Mouse (Mus musculus) kidney, adult 11 months (tissue): ENCODE data around the gene 4933415A04Rik.

ENCODE experiments used
- DNase-seq: peaks from one replicate; pipeline ENCODE4 v3.0.0; 2022

The 4933415A04Rik gene

DNA sequence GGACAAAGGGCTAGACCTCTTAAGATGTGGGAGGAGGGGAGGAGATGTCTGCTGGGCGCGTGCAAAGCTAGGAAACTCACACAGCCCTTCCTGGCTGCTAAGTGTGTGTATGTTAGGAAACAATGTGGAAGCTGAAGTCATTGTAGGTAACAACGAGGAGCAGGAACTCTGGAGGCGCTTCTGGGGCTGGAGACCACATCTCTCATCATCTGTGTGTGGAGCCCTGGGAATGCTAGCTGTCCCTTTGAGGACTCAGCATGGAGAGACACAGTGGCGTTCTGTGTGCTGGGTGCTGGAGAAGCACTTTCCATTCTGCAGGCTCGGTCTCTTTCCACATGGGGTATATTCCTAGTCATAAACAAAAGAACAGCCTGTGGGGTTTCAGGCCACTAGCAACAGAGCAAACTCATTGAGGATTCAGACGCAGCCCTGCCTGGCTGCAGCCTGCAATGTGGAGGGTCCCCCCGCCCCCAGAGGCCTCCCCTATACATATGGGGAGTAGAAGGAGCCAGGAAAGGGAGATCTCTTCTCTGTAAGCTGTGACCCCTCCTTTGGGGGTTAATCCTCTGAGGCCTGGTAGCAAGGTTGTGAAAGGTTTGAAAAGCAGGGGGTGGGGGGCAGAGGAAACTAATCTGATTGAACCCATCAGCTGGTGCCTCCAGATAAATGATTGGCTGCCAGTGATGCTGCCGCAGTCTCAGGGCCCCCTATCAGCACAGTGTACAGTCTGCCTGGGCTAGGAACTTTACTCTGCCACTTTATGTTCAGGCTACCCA lies 11.3 kb upstream of the 4933415A04Rik start:
- no peak for DNase-seq

- DNase-seq, result no peak
Measured at GRCm38 (mm10) chr11:43577713-43578478, 8.9 kb upstream of the 4933415A04Rik start.

DNA sequence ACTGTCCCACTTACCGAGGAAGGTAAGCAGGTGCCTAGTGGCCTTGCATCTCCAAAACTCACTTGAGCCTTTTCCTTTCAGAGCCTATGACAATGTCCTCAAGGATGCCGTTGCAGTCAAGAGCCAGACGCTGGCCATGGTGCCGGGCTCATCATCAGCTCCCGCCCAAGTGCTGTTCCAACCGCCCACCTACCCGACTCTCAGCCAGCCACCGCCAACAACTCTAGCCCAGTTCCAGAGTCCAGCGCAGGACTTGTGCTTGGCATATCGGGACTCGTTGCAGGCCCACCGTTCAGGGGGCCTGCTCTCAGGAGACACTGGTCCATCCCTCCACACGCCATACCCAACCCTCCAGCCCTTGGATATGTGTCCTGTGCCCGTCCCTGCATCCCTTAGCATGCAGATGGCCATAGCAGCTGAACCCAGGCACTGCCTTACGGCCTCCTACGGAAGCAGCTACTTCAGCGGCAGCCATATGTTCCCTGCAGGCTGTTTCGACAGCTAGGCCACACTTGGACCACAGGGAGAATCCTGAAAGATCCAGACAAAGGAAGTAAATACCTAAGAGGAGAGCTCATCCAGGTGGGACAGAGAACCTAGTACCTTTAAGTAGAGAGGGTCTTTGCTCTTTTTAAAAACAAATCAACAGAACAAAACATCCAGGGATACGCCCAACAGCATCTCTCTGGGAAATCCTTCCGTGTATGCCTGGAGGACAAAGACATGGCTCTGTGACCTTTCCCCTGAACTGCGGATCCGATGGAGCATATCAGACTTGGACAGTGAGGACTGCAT lies 1.4 kb upstream of the 4933415A04Rik start:
- no peak for DNase-seq

GRCm38 (mm10) chr11:43589530-43590072 lies 2.8 kb downstream of the 4933415A04Rik start:
- no peak for DNase-seq

GRCm38 (mm10) chr11:43601440-43601839 lies 14.6 kb downstream of the 4933415A04Rik start, which contains the start of gene Fabp6:
Gene Fabp6, minus strand, starts transcription at chr11:43601540.
- DNase-seq, result no peak

DNA sequence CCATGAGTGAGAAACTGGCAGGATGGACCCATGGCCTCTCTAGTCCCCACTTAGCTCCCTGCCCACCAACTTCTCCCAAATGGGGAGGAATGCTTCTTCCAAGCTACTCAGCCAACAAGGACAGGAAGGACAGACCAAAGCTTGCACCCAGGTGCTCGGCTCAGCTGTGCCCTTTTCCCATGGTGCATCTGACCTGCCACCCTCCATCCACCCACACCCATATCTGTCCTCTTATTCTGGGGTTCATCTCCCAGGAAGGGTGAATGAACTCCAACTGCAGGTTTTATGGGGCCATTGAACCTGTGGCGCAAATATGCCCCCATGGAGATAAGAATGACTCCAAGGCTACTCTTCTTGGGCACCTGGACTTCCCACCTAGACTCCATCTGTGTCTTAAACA lies 17.4 kb downstream of the 4933415A04Rik start:
- DNase-seq, result no peak

DNA sequence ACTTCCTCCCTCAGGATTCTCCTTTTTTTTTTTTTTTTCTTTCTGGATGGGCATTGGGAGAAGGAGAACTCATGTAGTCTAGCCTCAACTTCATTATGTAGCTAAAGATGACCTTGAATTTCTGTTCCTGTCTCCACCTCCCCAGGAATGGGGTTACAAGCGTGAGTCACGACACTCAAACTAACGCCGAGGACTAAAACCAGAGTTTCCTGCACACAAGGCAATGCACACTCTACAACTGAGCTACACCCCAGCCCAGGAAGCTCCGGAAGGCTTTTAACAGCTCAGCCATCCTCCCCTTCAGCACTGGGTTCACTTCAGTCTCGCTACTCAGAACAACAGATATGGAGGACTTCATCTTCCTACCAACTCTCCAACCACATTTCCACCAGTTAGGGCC lies 18.1 kb downstream of the 4933415A04Rik start:
- no peak for DNase-seq

- DNase-seq, result no peak
Measured at GRCm38 (mm10) chr11:43605859-43606258, 19.0 kb downstream of the 4933415A04Rik start.

GRCm38 (mm10) chr11:43608440-43608839 lies 21.6 kb downstream of the 4933415A04Rik start:
- no peak for DNase-seq

DNA sequence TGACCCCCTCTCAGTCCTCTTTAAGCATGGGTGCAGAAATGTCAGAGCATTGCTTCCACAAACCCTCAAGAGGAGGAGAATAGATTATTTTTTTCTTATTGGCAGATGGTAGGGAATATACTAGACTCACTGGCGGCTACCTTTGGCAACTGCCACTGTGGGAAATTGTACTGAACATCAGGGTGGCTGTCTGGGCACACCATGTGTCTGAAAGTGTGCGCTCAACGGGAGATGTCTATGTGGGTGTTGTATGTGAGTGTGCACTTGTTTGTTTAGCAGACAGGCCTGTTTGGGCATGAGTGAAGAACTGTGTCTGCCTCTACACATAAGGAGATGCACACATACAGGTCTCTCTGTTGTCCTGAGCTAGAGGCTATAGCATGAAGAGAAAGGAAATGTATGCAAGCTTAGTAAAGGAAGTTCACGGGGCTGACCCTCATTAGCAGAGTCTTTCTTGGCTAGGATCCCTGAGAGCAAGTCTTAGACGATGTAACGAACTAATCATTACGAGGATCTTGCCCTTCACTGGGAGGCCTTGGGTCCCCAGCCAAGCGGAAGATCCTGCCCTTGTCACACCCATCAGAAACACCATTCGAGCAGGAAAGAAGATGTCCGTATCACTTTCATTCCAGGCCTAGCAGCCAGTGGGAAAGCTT lies 23.3 kb downstream of the 4933415A04Rik start:
- DNase-seq, result no peak

- no peak for DNase-seq
Measured at GRCm38 (mm10) chr11:43610662-43611033, 23.8 kb downstream of the 4933415A04Rik start.

- peak; percentile 53 for DNase-seq
Measured at GRCm38 (mm10) chr11:43612834-43613488, 26.1 kb downstream of the 4933415A04Rik start.

- DNase-seq, result no peak
Measured at GRCm38 (mm10) chr11:43617924-43618323, 31.1 kb downstream of the 4933415A04Rik start.

GRCm38 (mm10) chr11:43618403-43618802 lies 31.6 kb downstream of the 4933415A04Rik start:
- DNase-seq, result no peak

DNA sequence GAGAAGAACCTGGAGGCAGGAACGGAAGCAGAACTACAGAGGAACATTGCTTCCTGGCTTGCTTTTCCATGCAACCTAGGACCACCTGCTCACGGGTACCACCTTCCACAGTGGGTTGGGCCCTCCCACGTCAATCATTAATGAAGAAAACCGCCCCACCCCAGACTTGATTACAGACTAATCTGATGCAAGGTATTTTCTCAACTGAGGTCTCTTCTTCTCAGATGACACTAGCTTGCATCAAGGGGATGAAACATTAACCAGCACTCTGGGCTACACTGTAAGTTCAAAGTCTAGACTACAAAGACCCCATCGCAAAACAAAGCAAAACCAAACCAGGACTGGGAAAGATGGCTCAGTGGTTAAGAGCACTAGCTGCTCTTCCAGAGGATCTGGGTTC lies 34.9 kb downstream of the 4933415A04Rik start:
- peak; percentile 77 for DNase-seq

DNA sequence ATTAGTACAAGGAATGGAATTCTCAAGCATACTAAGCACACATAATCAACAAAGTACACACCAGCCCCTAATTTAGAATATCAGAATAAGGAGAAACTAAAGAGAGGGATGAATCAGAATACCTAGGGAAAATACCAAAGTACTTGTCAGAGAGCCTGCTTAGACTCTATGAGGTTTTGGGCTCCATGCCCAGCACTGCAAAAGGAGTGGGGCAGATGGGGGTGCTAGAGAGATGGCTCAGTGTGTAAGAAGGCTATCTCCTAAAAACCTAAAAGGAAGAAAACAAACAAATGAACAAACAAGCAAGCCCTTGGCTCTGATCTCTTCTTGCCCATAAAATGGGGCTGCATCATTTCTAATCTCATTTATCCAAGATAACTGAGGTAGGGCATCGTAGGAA lies 37.5 kb downstream of the 4933415A04Rik start:
- no peak for DNase-seq

DNA sequence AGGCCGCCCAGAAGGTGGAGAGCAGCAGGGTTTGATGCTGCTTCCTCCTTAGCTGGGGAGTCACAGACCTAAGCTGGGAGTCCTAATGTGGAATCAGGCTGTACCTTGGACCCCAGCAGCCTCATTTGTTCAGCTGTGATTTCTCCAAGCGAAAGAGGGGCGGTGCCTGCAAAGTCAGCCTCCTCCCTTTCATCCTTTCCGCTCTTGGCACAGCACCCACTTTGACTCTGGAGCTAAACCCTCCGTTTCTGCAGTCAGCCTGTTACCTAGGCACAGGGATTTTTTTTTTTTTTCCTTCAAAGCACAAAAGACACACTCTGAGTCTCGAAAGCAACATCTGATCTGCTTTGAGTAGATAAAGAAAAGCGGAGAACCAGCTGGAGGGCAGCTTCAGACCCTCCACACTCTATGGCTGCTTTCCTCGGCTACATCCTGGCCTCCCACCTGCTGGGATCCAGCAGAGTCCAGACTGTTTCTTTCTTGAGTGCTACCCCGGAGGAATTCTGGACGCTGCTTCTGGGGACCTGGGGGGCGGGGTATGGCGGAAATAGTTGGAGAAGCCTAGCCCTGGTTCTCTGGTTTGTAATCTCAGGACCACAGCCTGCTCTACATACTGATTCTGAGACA lies 39.6 kb downstream of the 4933415A04Rik start:
- DNase-seq, result peak; percentile 82

- DNase-seq, result no peak
Measured at GRCm38 (mm10) chr11:43626927-43627645, 40.2 kb downstream of the 4933415A04Rik start.

GRCm38 (mm10) chr11:43631645-43632044 lies 44.8 kb downstream of the 4933415A04Rik start:
- no peak for DNase-seq

GRCm38 (mm10) chr11:43632566-43632965 lies 45.7 kb downstream of the 4933415A04Rik start:
- no peak for DNase-seq

GRCm38 (mm10) chr11:43633165-43633564 lies 46.3 kb downstream of the 4933415A04Rik start:
- DNase-seq, result no peak
